Mouse (Mus musculus) gastrocnemius, postnatal 36 days (tissue): ENCODE measurements around the gene Tanc1. TPM values are rescaled to one million over a fixed set of nuclear protein-coding genes. Genes with fewer than 3 reads are reported as not detected.

Experiments used
- DNase-seq, 2 experiments: peaks; one replicate each; pipeline ENCODE4 v3.0.0; 2022
- intact Hi-C: fragments of 180-260 bp; cut with DNase I; formaldehyde crosslinking; loops from one replicate; pipeline ENCODE4 v1.15.1; 2025
- total RNA-seq, 2 experiments: library from RNA; stranded (reverse); gene quantifications; 2 replicates each; pipeline ENCODE4 v1.2.3; 2021

The Tanc1 gene
- total RNA-seq, 2 experiments from 2014 or later: 6.8 to 8.3 TPM

DNA sequence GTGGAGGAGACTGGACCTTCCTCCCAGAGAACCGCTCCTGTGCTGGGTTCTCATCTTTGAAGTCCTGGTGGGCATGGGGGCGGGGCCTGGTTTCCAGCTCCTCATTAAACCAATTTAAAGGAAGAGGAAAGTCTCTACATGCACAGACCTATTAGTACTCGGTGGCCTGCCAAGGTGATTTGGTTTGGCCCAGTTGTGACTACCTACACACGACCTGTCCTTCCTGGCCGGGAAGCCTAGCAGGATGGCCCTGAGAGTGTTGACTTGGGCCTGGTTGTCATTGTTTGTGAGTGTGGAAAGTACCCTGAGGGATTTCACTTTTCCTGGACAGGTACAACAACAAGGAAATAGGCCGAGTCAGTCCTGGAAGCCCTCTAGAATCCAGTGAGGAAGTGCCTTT, 64.2 kb downstream of the Tanc1 start:
- no peak for DNase-seq
- intact Hi-C loops: no loop called here

DNA sequence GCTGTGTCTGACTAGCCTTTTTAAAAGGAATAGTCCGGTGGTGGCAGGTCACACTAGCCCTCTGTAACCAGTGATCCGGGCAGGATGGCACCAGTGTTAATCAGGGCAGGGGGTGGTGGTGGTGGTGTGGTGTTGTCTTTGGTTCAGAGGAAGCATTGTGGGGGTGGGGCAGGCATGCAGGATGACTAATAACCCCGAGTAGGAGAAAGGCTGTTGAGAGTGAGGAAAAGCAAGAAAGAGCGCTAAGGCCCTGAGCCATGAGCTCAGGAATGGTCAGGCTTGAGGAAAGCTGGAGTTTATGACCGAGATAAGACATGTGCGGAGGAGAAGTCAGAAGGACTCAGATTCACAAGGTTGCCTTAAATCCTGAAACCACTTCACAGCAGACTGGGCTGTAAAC, 64.6 kb downstream of the Tanc1 start:
- DNase-seq: no peak
- intact Hi-C loops: no loop called here

- intact Hi-C loops: no loop called here
These were observed 67.7 kb downstream of the Tanc1 start for GRCm38 (mm10) chr2:59679424-59680020.

DNA sequence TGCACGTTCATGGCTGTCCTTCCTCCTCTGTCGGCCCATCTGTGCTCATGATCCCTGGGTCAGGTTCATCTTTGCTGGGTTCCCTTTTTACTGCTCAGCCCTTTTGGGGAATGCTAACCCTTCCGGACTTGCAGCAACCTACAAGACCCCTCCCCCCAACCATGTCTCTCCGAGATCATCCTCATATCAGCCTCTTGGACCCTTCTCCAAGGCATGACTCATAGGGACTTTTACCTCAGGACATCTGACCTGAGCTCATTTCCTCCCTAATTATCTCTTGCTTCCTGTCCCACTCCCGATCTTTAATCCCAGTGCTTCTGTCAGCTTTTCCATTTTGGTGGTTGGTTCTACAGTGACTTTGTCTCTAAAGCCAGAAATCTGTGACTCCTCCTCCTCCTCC, 68.9 kb downstream of the Tanc1 start:
- DNase-seq: no peak
- intact Hi-C loops: no loop called here

More at GRCm38 (mm10) chr2:59679424-59680020, 67.7 kb downstream of the Tanc1 start:
- DNase-seq: no peak

GRCm38 (mm10) chr2:59681181-59681580, 69.3 kb downstream of the Tanc1 start:
- DNase-seq: no peak
- intact Hi-C loops: no loop called here

GRCm38 (mm10) chr2:59684864-59685605, 73.2 kb downstream of the Tanc1 start:
- intact Hi-C loops: no loop called here
- no peak for DNase-seq

DNA sequence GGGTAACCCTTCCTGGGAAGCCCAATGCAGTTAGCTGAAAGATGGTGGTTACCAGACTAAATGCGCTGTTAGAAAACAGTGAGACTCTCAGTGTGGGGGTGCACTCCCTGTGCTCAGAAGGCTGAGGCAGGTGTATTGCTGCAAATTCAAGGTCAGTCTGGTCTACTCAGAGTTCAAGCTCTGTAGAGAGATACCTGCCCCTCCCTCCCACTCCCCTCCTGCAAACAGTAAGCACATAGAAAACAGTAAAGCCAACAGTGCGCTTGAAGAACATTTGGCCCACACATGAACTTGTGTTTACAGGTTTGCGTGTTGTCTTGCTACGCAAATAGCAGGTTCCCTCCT, 73.7 kb downstream of the Tanc1 start:
- intact Hi-C loops: no loop called here
- no peak for DNase-seq

GRCm38 (mm10) chr2:59688261-59689104, 76.6 kb downstream of the Tanc1 start:
- intact Hi-C loops: no loop called here
- no peak for DNase-seq

DNA sequence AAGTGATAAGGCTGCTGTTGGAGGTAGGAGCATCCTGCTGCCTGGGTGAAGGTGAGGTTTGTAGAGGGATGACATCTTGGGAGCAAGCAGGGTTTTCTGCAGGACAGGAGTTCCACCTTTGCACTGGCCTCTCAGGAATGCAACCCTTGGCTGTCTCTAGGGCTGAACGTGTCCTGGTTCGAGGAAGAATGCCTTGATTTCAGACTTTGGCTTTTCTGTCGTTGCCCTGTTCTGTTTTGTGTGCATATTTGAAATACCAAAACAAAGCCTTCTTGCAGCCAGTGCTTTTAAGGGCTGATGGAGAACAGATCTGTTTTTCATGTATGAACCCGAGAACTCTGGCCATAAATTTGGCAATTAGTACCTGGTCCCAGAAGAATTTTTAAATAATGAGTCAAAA, 79.3 kb downstream of the Tanc1 start:
- intact Hi-C loops: no loop called here
- DNase-seq: no peak

DNA sequence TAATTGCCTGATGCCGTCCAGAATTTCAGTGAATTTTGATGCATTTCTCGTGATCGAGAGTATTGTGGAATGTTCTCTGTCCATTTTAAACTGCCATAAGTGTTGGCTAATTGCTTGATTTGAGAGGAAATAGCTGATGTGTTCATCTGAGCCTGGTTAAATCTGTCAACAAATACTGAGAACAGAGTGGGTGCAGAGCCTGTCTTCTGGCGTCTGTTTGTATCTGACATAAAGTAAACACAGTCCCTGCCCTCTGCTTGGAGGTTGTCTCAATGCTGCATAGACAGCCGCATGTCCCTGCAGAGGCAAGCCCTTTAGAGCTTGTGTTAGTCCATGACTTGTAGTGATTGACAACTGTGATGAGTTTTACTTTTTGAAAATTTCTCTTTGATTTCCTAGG, 81.6 kb downstream of the Tanc1 start:
- intact Hi-C loops: no loop called here
- no peak for DNase-seq

- no peak for DNase-seq
- intact Hi-C loops: no loop called here
These were observed 85.3 kb downstream of the Tanc1 start for GRCm38 (mm10) chr2:59697123-59697522.

- intact Hi-C loops: no loop called here
- DNase-seq: no peak
These were observed 86.1 kb downstream of the Tanc1 start for GRCm38 (mm10) chr2:59697722-59698634.

DNA sequence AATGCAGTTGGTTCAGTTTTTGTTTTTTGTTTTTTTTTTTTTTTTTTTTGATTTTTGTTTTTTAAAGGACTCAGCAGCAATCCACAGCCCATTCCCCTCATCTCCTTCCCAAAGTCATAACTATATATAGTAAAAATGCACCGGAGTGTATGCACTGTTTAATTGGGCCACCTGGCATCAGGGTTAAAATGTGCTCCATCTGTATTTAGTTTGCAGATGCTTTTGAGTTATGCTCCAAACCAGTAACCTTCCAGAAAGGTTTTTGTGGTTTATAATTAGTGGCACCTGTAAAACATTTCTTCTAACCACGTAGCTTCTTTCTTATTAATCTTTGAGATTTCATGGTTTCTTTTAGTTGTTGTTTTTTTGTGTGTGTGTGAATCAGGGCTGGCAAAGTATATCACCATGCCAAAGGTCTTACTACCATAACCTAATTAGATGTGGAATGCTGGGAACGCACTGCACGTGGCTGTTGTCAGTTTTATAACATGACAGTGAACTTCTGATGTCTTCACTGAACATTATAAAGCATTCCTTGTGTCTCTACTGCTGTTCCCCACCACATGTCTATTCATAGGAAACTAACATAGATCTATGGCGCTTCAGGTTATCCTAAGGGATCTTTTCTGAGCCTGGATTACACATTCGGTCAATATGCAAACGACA, 86.9 kb downstream of the Tanc1 start:
- intact Hi-C loops: no loop called here
- no peak for DNase-seq

- intact Hi-C loops: no loop called here
- no peak for DNase-seq
These were observed 88.1 kb downstream of the Tanc1 start for GRCm38 (mm10) chr2:59699893-59700292.

GRCm38 (mm10) chr2:59705221-59705620, 93.4 kb downstream of the Tanc1 start:
- intact Hi-C loops: no loop called here
- DNase-seq: no peak

DNA sequence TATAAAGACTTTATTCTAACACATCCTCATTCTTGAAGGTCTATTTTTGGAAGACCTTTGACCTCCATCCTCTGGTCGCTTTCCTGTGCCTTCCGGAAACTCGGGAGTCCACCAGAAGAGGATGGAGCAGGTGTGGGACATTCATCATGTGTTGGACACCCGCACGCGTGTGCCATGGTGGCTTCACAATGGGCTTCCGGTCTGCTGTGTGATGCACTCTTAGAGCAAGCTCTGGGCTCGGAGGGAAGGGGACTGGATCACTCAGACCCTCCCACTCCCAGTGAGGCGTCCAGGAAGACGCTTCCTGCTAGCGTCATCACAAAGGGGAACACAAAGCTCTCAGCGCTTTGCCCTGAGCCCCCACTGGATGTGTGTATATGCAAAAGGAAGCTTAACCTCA, 95.0 kb downstream of the Tanc1 start:
- intact Hi-C loops: no loop called here

DNA sequence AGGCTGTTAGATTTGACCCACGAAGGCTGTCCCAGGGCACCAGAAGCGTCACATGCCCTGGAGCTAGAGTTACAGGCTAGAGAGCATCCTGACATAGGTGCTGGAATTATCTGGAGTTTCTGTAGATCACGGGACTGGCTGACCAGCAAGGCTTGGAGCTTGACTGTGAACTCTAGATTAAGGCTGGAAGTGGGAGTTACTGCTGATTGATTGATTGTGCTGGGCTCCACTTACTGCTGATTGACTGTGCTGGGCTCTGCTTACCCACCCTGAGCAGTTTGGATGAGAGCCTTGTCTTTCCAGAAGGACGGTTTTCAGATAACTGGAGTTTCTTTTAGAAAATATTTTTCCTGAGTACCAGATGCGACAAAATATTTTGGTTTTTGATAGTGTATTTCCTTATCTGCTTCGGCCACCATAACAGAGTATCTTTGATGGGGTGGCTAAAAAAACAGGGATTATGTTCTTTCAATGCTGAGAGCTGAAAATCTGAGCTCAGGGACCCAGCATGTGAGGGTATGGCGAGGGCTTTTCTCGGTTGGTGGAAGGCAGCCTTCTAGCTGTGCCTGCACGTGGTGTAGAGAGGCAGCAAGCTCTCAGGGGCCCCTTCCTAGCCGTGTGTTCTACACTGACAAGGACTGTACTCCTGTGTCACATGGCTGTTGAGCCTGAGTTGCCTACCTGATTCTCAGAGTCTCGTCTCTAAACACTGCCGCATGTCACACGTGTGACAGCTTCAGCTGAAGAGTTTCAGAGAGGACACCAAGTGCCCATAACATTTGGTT, 96.3 kb downstream of the Tanc1 start:
- intact Hi-C loops: no loop called here
- DNase-seq: no peak

More for the DNA sequence above, 95.0 kb downstream of the Tanc1 start:
- DNase-seq: no peak

GRCm38 (mm10) chr2:59710771-59711170, 98.9 kb downstream of the Tanc1 start:
- intact Hi-C loops: no loop called here
- DNase-seq: no peak

- DNase-seq: no peak
- intact Hi-C loops: no loop called here
These were observed 100.2 kb downstream of the Tanc1 start for GRCm38 (mm10) chr2:59711992-59712391.
